Mouse (Mus musculus) liver, embryonic 12.5 days (tissue): ENCODE measurements around the gene 2310022A10Rik. TPM values are rescaled to one million over a fixed set of nuclear protein-coding genes. Genes with fewer than 3 reads are reported as not detected.
A peak's percentile ranks its signal among the peaks of the same experiment; 100 is the strongest.

Experiments
- ATAC-seq: fragments of 200-750 bp; cut with Nextera tagmentation; 2 replicates; pipeline ENCODE4 v1.8.0; 2017; ENCODE audit warnings: moderate number of reproducible peaks, mild to moderate bottlenecking, moderate library complexity
- H3K27ac ChIP-seq: fragments of 300-500 bp; sonication (generic); 2 replicates; pipeline ENCODE4 v1.5.1; 2016; ENCODE audit warnings: mild to moderate bottlenecking
- H3K27me3 ChIP-seq: fragments of 300-500 bp; sonication (generic); replicated peaks from 2 replicates; pipeline ENCODE4 v1.6.1; 2016; ENCODE audit warnings: mild to moderate bottlenecking, moderate library complexity
- H3K36me3 ChIP-seq: fragments of 300-500 bp; sonication (generic); 2 replicates; pipeline ENCODE4 v1.6.1; 2016; ENCODE audit warnings: mild to moderate bottlenecking, moderate library complexity
- H3K4me1 ChIP-seq: fragments of 300-500 bp; sonication (generic); 2 replicates; pipeline ENCODE4 v1.6.1; 2016
- H3K4me2 ChIP-seq: fragments of 300-500 bp; sonication (generic); 2 replicates; pipeline ENCODE4 v1.6.1; 2016; ENCODE audit warnings: mild to moderate bottlenecking, moderate library complexity
- H3K4me3 ChIP-seq: fragments of 300-500 bp; sonication (generic); 2 replicates; pipeline ENCODE4 v1.5.1; 2016; ENCODE audit warnings: mild to moderate bottlenecking, moderate library complexity
- H3K9ac ChIP-seq: fragments of 300-500 bp; sonication (generic); 2 replicates; pipeline ENCODE4 v1.6.1; 2016; ENCODE audit warnings: mild to moderate bottlenecking, moderate library complexity
- H3K9me3 ChIP-seq: fragments of 300-500 bp; sonication (generic); replicated peaks from 2 replicates; pipeline ENCODE4 v1.6.1; 2016; ENCODE audit warnings: mild to moderate bottlenecking, moderate library complexity
- WGBS: fragments of 180-500 bp; shearing (Covaris S2); methylation state at CpG from one replicate; pipeline ENCODE4 v1.1.7; 2016; ENCODE audit not compliant: insufficient replicate concordance; 5-methylcytosine and 5-hydroxymethylcytosine counted together
- polyA plus RNA-seq: library from polyadenylated mRNA; unstranded; fragments of >200 nt; fragmentation: Nextera tagmentation; extraction: Ambion mirVana; gene quantifications from 2 replicates; pipeline ENCODE4 v1.2.1, GENCODE M21; 2016

Gene 2310022A10Rik
- polyA plus RNA-seq: 26.3 and 27.5 TPM in 2 replicates

DNA sequence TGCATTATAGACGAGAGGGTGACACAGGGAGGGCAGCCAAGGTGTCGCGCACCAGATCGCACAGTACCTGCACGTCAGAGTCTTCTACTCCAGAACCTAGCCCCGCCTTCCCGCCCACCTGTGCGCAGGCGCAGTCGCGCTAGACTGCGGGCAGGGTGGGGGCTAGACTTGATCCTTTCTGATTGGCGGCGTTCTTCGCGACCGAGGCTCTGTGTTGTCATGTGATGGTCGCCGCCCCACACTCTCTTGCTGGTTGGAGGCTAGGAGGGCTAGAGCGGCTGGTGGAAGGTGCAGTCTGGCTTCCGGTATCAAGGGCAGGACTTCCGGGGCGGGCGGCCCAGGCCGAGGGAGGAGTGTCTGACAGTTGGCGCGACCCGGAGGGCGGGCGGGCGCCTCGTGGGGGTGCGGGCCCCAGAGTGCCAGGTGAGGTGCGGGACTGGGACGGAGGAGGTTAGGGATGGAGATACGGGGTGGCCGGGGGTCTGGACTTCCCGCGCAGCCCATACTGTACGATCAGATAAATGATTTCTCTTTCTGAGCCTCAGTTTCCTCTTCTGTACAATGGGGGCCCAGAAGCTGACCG is at the start of gene 2310022A10Rik, which contains the start of gene Pld3:
Gene 2310022A10Rik, plus strand, starts transcription at position 303 of the 583 bp plus-strand sequence.
Gene Pld3, minus strand, starts transcription at position 288 of the 583 bp plus-strand sequence.
- Histone ChIP-seq H3K27me3 (no peaks in the 10 kb centered on the region), H3K4me3 (peak within 1 kb of the TSS; percentile 87), H3K4me1 (peaks cover 27% of the 10 kb centered on the region), H3K9me3 (no peaks in the 10 kb centered on the region), H3K27ac (peak within 1 kb of the TSS; percentile 66), H3K36me3 (peaks cover 21% of the 10 kb centered on the region), H3K9ac (peak within 1 kb of the TSS; percentile 85), H3K4me2 (peak within 1 kb of the TSS; percentile 87)
- 2% methylated on average over 39 of the region's 41 CpGs for WGBS
- ATAC-seq: peak; percentile 100

- no peaks in the 10 kb centered on the region for H3K9me3 ChIP-seq
- peak overlapping the region; percentile 69 for H3K4me3 ChIP-seq
- H3K9ac ChIP-seq: peak overlapping the region; percentile 77
- H3K36me3 ChIP-seq: no peaks in the 10 kb centered on the region
- H3K4me1 ChIP-seq: peaks cover 29% of the 10 kb centered on the region
- 45% methylated on average over 9 of the region's 9 CpGs for WGBS
- ATAC-seq: no peak
- no peaks in the 10 kb centered on the region for H3K27me3 ChIP-seq
- H3K4me2 ChIP-seq: peak overlapping the region; percentile 89
- peak overlapping the region; percentile 100 for H3K27ac ChIP-seq
Measured at GRCm38 (mm10) chr7:27506765-27507370, 46.2 kb upstream of the 2310022A10Rik start.

DNA sequence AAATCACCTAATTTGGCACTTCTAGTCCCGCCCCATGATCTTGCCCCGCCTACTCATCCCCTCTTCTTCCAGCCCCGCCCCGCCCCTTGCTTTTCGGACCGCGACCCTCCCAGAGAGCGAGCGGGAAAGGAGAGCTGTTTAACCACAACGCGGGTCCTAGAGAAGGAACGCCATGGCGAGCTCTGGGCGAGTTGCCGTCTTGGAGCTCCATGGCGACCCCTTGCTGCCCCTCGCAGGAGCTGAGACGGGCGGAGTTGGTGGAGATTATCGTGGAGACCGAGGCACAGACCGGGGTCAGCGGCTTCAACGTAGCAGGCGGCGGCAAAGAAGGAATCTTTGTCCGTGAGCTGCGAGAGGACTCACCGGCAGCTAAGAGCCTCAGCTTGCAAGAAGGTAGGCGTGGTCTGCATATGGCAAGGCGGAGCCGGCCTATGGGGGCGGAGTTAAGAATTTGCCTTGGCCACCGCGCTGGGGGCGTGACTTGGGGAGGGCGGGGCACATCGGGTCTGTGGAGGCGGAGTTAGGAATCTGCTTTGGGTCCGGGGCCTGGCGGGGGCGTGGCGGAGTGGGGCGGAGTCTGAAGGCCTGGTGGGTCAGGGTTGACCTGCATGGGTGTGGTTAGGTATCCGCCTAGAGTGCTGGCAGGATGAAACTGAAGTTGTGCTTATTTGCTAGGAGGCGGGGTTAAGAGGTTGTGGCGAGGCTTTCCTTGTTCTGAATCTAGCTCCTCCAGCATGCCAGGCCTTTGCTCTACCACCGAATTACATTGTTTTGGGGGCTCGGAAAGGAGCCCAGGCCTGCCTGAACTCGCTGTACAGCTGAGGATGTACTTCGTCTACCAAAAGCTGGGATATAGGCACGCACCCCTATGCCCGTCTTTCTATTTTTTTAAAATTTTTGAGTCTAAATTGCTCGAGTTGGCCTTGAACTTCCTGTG is 45.1 kb upstream of the 2310022A10Rik start:
- Histone ChIP-seq H3K4me2 (peak overlapping the region; percentile 89), H3K27ac (peak overlapping the region; percentile 100), H3K27me3 (no peaks in the 10 kb centered on the region), H3K36me3 (no peaks in the 10 kb centered on the region), H3K9me3 (no peaks in the 10 kb centered on the region), H3K4me3 (peak overlapping the region; percentile 69), H3K4me1 (peaks cover 29% of the 10 kb centered on the region), H3K9ac (peak overlapping the region; percentile 77)
- ATAC-seq: peak; percentile 94
- WGBS: under 1% methylated on average over 54 of the region's 54 CpGs

DNA sequence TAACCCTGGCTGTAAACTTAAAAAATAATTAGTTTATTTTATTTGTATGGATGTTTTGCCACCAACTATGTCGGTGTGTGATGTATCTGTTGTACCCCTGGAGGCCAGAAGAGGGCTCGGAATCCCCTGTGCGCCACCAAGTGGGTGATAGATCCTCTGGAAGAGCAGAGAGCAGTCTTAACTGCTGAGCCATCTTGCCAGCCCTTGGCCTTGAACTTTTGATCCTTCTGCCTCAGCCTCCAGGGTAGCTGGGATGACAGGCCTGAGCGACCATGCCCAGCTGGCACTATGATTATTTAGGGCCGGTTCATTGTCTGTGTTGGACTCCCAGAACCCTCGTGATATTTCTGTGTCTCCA is 44.4 kb upstream of the 2310022A10Rik start:
- peak overlapping the region; percentile 89 for H3K4me2 ChIP-seq
- 21% methylated on average over 6 of the region's 6 CpGs for WGBS
- H3K9ac ChIP-seq: peak overlapping the region; percentile 58
- no peaks in the 10 kb centered on the region for H3K36me3 ChIP-seq
- H3K9me3 ChIP-seq: no peaks in the 10 kb centered on the region
- peaks cover 29% of the 10 kb centered on the region for H3K4me1 ChIP-seq
- peak; percentile 81 for ATAC-seq
- peak overlapping the region; percentile 100 for H3K27ac ChIP-seq
- H3K4me3 ChIP-seq: peak overlapping the region; percentile 69
- H3K27me3 ChIP-seq: no peaks in the 10 kb centered on the region

DNA sequence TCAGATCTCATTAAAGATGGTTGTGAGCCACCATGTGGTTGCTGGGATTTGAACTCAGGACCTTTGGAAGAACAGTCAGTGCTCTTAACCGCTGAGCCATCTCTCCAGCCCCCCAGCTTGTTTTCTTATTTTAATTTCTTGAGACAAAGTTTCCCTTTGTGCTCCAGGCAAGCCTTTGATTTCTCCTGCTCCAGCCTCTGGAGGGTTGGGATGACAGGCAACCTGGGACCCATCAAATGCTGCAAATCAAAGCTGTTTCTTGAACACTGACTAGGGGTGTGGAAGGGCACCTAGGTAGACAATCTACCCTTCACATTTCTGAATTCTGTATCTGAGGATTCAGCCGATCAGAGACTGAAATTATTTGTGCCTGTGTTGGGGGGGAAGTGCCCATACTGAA is 42.2 kb upstream of the 2310022A10Rik start:
- Histone ChIP-seq H3K4me3 (no peak overlapping the region), H3K27ac (no peak overlapping the region), H3K4me2 (no peak overlapping the region), H3K27me3 (no peaks in the 10 kb centered on the region), H3K36me3 (no peaks in the 10 kb centered on the region), H3K9me3 (no peaks in the 10 kb centered on the region), H3K9ac (no peak overlapping the region), H3K4me1 (peaks cover 34% of the 10 kb centered on the region)
- ATAC-seq: no peak
- WGBS: 75% methylated on average over 2 of the region's 2 CpGs

GRCm38 (mm10) chr7:27514961-27515360 is 38.1 kb upstream of the 2310022A10Rik start:
- no peak overlapping the region for H3K4me3 ChIP-seq
- peaks cover 6% of the 10 kb centered on the region; the same call in 1 of the 2 replicates for H3K4me1 ChIP-seq
- WGBS: 62% methylated on average over 9 of the region's 9 CpGs
- H3K9ac ChIP-seq: no peak overlapping the region
- H3K9me3 ChIP-seq: 0 out of 2 replicates have a peak, but pooled peaks cover 4% of the 10 kb centered on the region
- H3K4me2 ChIP-seq: no peak overlapping the region
- H3K27ac ChIP-seq: no peak overlapping the region
- 0 out of 2 replicates have a peak, but pooled peaks cover 3% of the 10 kb centered on the region for H3K27me3 ChIP-seq
- H3K36me3 ChIP-seq: peaks cover 8% of the 10 kb centered on the region
- ATAC-seq: 0 out of 2 replicates have a peak, but pooled peaks have one; percentile 9

DNA sequence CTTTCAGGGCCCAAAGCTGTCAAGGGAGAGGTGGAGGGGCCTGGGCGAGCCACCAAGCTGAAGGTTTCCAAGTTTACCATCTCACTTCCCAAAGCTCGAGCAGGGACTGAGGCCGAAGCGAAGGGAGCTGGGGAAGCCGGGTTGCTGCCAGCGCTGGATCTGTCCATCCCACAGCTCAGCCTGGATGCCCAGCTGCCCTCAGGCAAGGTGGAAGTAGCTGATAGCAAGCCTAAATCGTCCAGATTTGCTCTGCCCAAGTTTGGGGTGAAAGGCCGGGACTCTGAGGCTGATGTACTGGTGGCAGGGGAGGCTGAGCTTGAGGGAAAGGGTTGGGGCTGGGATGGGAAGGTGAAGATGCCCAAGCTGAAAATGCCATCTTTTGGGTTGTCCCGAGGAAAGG is 34.7 kb upstream of the 2310022A10Rik start:
- 65% methylated on average over 9 of the region's 9 CpGs for WGBS
- ATAC-seq: no peak
- peaks cover 13% of the 10 kb centered on the region for H3K4me1 ChIP-seq

DNA sequence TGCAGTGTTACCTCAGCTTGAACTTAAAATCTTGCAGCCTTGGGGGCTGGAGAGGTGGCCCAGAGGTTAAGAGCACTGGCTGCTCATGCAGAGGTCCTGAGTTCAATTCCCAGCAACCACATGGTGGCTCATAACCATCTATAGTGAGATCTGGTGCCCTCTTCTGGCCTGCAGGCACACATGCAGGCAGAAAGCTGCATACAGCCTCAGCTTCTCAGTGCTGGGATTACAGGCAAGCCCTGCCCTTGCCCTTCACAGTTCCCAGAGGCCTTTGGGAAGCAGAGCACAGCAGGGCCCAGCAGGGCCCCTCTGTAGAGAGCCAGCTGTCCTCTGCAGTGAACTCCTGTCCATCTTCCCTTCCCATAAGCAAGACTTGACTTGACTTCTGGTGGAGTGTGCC is 32.9 kb upstream of the 2310022A10Rik start:
- H3K27ac ChIP-seq: no peak overlapping the region
- no peak overlapping the region for H3K4me3 ChIP-seq
- H3K27me3 ChIP-seq: 0 out of 2 replicates have a peak, but pooled peaks cover 3% of the 10 kb centered on the region
- H3K9ac ChIP-seq: no peak overlapping the region
- peaks cover 8% of the 10 kb centered on the region for H3K4me1 ChIP-seq
- 0 out of 2 replicates have a peak, but pooled peaks cover 6% of the 10 kb centered on the region for H3K9me3 ChIP-seq
- no peak overlapping the region for H3K4me2 ChIP-seq
- H3K36me3 ChIP-seq: peaks cover 8% of the 10 kb centered on the region
- no peak for ATAC-seq

More for the DNA sequence above, 34.7 kb upstream of the 2310022A10Rik start:
- Histone ChIP-seq H3K9ac (no peak overlapping the region), H3K36me3 (peaks cover 8% of the 10 kb centered on the region), H3K9me3 (0 out of 2 replicates have a peak, but pooled peaks cover 6% of the 10 kb centered on the region), H3K27me3 (0 out of 2 replicates have a peak, but pooled peaks cover 3% of the 10 kb centered on the region), H3K27ac (no peak overlapping the region), H3K4me3 (no peak overlapping the region), H3K4me2 (no peak overlapping the region)

DNA sequence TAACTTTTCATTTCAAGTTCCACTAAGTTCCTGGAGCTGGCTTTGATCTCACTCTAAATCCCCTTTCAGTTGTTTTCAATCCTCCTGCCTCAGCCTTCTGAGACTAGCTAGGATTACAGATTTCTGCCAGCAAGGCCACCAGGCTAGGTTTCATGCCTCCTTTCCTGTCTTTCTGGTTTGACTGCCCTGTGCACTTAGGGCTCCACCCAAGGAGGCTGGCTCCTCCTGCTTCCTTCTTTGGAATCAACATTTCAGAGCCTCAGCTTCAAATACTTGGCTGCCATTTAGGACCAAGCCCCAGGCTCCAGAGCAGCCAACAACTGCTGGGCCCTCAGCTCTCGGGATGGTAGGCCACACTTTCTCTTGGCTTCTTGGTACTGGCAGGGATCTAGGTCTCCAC is 32.4 kb upstream of the 2310022A10Rik start:
- ATAC-seq: no peak
- WGBS: 72% methylated on average over 1 of the region's 1 CpGs
- H3K4me1 ChIP-seq: peaks cover 13% of the 10 kb centered on the region
- no peak overlapping the region for H3K4me2 ChIP-seq
- H3K27me3 ChIP-seq: 0 out of 2 replicates have a peak, but pooled peaks cover 3% of the 10 kb centered on the region
- peaks cover 8% of the 10 kb centered on the region for H3K36me3 ChIP-seq
- 0 out of 2 replicates have a peak, but pooled peaks cover 6% of the 10 kb centered on the region for H3K9me3 ChIP-seq
- no peak overlapping the region for H3K9ac ChIP-seq
- no peak overlapping the region for H3K4me3 ChIP-seq
- H3K27ac ChIP-seq: no peak overlapping the region

GRCm38 (mm10) chr7:27522967-27523366 is 30.1 kb upstream of the 2310022A10Rik start, which contains the start of gene Hipk4:
Gene Hipk4 (plus strand): TSS chr7:27523267.
- no peak within 1 kb of the TSS for H3K9ac ChIP-seq
- no peak within 1 kb of the TSS for H3K4me3 ChIP-seq
- peaks cover 27% of the 10 kb centered on the region for H3K4me1 ChIP-seq
- WGBS: 60% methylated on average over 5 of the region's 5 CpGs
- peaks cover 5% of the 10 kb centered on the region for H3K36me3 ChIP-seq
- H3K4me2 ChIP-seq: no peak within 1 kb of the TSS
- no peak within 1 kb of the TSS; the same call in 1 of the 2 replicates for H3K27ac ChIP-seq
- 0 out of 2 replicates have a peak, but pooled peaks cover 3% of the 10 kb centered on the region for H3K27me3 ChIP-seq
- H3K9me3 ChIP-seq: 0 out of 2 replicates have a peak, but pooled peaks cover 6% of the 10 kb centered on the region
- no peak for ATAC-seq

DNA sequence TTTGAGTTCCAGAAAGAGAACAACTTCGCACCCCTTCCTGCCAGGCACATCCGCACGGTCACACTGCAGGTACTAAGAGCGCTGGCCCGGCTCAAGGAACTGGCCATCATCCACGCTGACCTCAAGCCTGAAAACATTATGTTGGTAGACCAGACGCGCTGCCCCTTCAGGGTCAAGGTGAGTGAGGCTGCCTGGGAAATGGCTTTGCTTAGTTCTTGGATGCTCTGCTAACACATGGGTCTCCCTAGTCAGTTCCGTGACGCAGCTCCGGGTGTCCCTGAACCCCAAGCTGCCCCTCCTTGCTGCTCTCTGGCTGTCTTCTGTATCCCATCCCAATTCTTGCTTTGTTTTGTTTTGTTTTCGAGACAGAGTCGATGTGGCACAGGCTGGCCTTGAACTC is 29.2 kb upstream of the 2310022A10Rik start:
- 88% methylated on average over 13 of the region's 13 CpGs for WGBS
- H3K27ac ChIP-seq: no peak overlapping the region; the same call in 1 of the 2 replicates
- H3K27me3 ChIP-seq: no peaks in the 10 kb centered on the region
- H3K9me3 ChIP-seq: 0 out of 2 replicates have a peak, but pooled peaks cover 6% of the 10 kb centered on the region
- H3K4me2 ChIP-seq: no peak overlapping the region
- H3K9ac ChIP-seq: no peak overlapping the region
- no peak for ATAC-seq
- H3K4me1 ChIP-seq: peaks cover 27% of the 10 kb centered on the region
- no peak overlapping the region for H3K4me3 ChIP-seq
- H3K36me3 ChIP-seq: peaks cover 4% of the 10 kb centered on the region; the same call in 1 of the 2 replicates
